In genomic region chr11:59624017-59624630, GRCm38 (mm10) we compare ENCODE assay signal across 8 mouse cellular contexts. TPM values are rescaled to one million over a fixed set of nuclear protein-coding genes. Genes with fewer than 3 reads are reported as not detected.
DNase-seq lines count a peak whose midpoint lies in the region; ATAC-seq and TF ChIP-seq lines count a peak whose summit lies in the region.

No protein-coding gene starts in this region.

- DNase-seq in neural tube, embryonic 11.5 days (ENCODE audit: low spot score): peak; percentile 36
- no peak for DNase-seq in neural tube, embryonic 10.5 days (ENCODE audit: extremely low spot score, low spot score)
- DNase-seq in c-Kit-positive CD71-positive TER-119-negative erythroid progenitor cells, embryonic 14.5 days (ENCODE audit: low read depth): peak; percentile 35
- peak; percentile 59 for DNase-seq in forelimb bud, embryonic 11.5 days (ENCODE audit: low read depth, low spot score)
- DNase-seq in left cerebral cortex, adult 2 months (ENCODE audit: extremely low spot score in 1 of 2, low spot score in 2 of 2): peak; percentile 38 to 51
- peak; percentile 46 to 64 for DNase-seq in thymus, adult 18-20 months

- H3K4me3 ChIP-seq in neural tube, embryonic 11.5 days (ENCODE audit: low read depth, low read length): no peak overlapping the region
- no peak overlapping the region for H3K4me3 ChIP-seq in left cerebral cortex, adult 2 months
- H3K4me3 ChIP-seq in midbrain, embryonic 16.5 days (ENCODE audit: low read depth, low read length): no peak overlapping the region

- peak; percentile 79 for TF ChIP-seq CTCF in left cerebral cortex, adult 2 months (IDR thresholded peaks at IDR 0.05)

- 51% methylated on average over 6 of the region's 6 CpGs for WGBS in neural tube, embryonic 11.5 days
- WGBS in midbrain, embryonic 16.5 days: 38% methylated on average over 6 of the region's 6 CpGs

- H3K9ac ChIP-seq in neural tube, embryonic 11.5 days (ENCODE audit: low read length): no peak overlapping the region
- no peak overlapping the region for H3K9ac ChIP-seq in midbrain, embryonic 16.5 days (ENCODE audit: low read depth, low read length)

- no peaks in the 10 kb centered on the region for H3K36me3 ChIP-seq in neural tube, embryonic 11.5 days (ENCODE audit: control insufficient read depth, insufficient read depth, low read length)
- H3K36me3 ChIP-seq in midbrain, embryonic 16.5 days (ENCODE audit: control insufficient read depth, insufficient read depth, low read length): no peaks in the 10 kb centered on the region

- no peaks in the 10 kb centered on the region for H3K27me3 ChIP-seq in neural tube, embryonic 11.5 days (ENCODE audit: control insufficient read depth, insufficient read depth, low read length)
- no peaks in the 10 kb centered on the region for H3K27me3 ChIP-seq in midbrain, embryonic 16.5 days (ENCODE audit: control insufficient read depth, insufficient read depth, low read depth, low read length)

- H3K4me2 ChIP-seq in neural tube, embryonic 11.5 days (ENCODE audit: low read depth): no peak overlapping the region
- no peak overlapping the region for H3K4me2 ChIP-seq in midbrain, embryonic 16.5 days (ENCODE audit: low read length)

- H3K27ac ChIP-seq in neural tube, embryonic 11.5 days (ENCODE audit: low read depth, low read length): no peak overlapping the region
- H3K27ac ChIP-seq in left cerebral cortex, adult 2 months: no peak overlapping the region
- no peak overlapping the region for H3K27ac ChIP-seq in midbrain, embryonic 16.5 days (ENCODE audit: low read length)

- H3K4me1 ChIP-seq in neural tube, embryonic 11.5 days (ENCODE audit: control insufficient read depth, insufficient read depth, low read length): no peaks in the 10 kb centered on the region
- H3K4me1 ChIP-seq in midbrain, embryonic 16.5 days (ENCODE audit: control insufficient read depth, insufficient read depth, low read length): no peaks in the 10 kb centered on the region

- no peak for ATAC-seq in neural tube, embryonic 11.5 days (ENCODE audit: insufficient read depth, low FRiP score, low TSS enrichment)
- ATAC-seq in inflammation-experienced regulatory T-cells, adult 6 months: peak; percentile 64
- ATAC-seq in midbrain, embryonic 16.5 days: peak; percentile 76; the same call in 1 of the 2 replicates

- H3K9me3 ChIP-seq in neural tube, embryonic 11.5 days (ENCODE audit: control insufficient read depth, low read length): no peaks in the 10 kb centered on the region
- H3K9me3 ChIP-seq in midbrain, embryonic 16.5 days (replicated peaks; ENCODE audit: control insufficient read depth, low read length, poor library complexity, severe bottlenecking): no peaks in the 10 kb centered on the region

- intact Hi-C loops in left cerebral cortex, adult 2 months (cut with DNase I): loop anchor here (1.0 to 5.0 kb wide), 2 partner anchors 108 to 122 kb away; no protein-coding TSS in a partner anchor

RNA-seq across cellular contexts. Expression of gene Olfr223, which starts 31.0 kb away (rescaled TPM):
- not detected in 2 replicates for polyA plus RNA-seq in neural tube, embryonic 11.5 days (2014; fragmentation: Nextera tagmentation; extraction: Ambion mirVana)
- not detected for polyA plus RNA-seq in inflammation-experienced regulatory T-cells, adult 6 months (2017; shearing (Covaris generic))
- not detected for total RNA-seq in left cerebral cortex, adult 2 months (2021)
- not detected in 2 replicates for polyA plus RNA-seq in midbrain, embryonic 16.5 days (2015; fragmentation: Nextera tagmentation; extraction: Ambion mirVana)

RNA-seq across cellular contexts. Expression of gene Mprip, which starts 37.0 kb away (rescaled TPM):
- 87.6 and 91.3 TPM in 2 replicates for polyA plus RNA-seq in neural tube, embryonic 11.5 days (2014; fragmentation: Nextera tagmentation; extraction: Ambion mirVana)
- 10 to 100 TPM; 16.4 to 27.3 (median 22.0) TPM for polyA plus RNA-seq in inflammation-experienced regulatory T-cells, adult 6 months (2017; shearing (Covaris generic))
- 100 to 1,000 TPM; 297 to 299 TPM for total RNA-seq in left cerebral cortex, adult 2 months (2021)
- 35.8 and 39.2 TPM in 2 replicates for polyA plus RNA-seq in midbrain, embryonic 16.5 days (2015; fragmentation: Nextera tagmentation; extraction: Ambion mirVana)

RNA-seq across cellular contexts. Expression of gene Olfr222, which starts 48.1 kb away (rescaled TPM):
- not detected in 2 replicates for polyA plus RNA-seq in neural tube, embryonic 11.5 days (2014; fragmentation: Nextera tagmentation; extraction: Ambion mirVana)
- polyA plus RNA-seq in inflammation-experienced regulatory T-cells, adult 6 months (2017; shearing (Covaris generic)): not detected
- total RNA-seq in left cerebral cortex, adult 2 months (2021): not detected
- not detected in 2 replicates for polyA plus RNA-seq in midbrain, embryonic 16.5 days (2015; fragmentation: Nextera tagmentation; extraction: Ambion mirVana)
